Mouse (Mus musculus) right cerebral cortex, adult 2 months (tissue): ENCODE measurements around the gene Plppr2.

Source experiments
- DNase-seq, 2 experiments: peaks; one replicate each; pipeline ENCODE4 v3.0.0; 2021 to 2022; ENCODE audit warnings: low spot score in 2 of 2

Plppr2 gene

DNA sequence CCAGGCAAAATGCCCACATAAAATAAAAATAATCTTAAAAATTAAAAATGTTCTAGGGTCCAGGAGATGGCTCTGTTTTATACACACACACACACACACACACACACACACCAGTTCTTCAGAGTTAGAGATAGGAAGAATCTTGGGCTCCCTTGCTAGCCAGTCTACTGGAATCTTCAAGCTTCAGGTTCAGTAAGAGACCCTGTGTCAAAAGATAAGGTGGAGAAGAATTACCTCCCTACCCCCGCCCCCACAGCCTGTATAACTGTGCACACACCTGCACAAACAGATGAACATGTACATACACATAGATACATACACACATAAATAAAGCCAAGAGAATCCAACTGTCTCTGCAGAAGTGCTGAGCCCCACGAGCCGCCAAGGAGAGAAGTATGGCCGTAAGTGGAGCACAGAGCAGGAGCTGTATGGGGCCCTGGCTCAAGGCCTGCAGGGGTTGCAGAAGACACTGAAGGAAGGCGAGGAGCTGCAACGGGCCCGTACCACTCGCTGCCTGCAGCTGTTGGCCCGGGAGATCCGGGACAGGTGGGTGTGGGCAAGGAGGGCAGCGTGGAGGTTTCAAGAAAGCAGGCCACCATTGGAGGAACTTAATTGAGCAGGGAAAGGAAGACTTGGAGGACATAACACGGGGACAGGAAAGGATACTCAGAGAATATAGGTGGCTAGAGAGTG lies 4.2 kb upstream of the Plppr2 start:
- DNase-seq = no peak

- no peak for DNase-seq
Observed at GRCm38 (mm10) chr9:21934021-21934420, 2.8 kb upstream of the Plppr2 start.

- no peak for DNase-seq
Observed at GRCm38 (mm10) chr9:21935466-21936131, 1.2 kb upstream of the Plppr2 start.

GRCm38 (mm10) chr9:21937711-21938175 lies 910 bp downstream of the Plppr2 start:
- DNase-seq = peak in 1 of 2 experiments; percentile 72

DNA sequence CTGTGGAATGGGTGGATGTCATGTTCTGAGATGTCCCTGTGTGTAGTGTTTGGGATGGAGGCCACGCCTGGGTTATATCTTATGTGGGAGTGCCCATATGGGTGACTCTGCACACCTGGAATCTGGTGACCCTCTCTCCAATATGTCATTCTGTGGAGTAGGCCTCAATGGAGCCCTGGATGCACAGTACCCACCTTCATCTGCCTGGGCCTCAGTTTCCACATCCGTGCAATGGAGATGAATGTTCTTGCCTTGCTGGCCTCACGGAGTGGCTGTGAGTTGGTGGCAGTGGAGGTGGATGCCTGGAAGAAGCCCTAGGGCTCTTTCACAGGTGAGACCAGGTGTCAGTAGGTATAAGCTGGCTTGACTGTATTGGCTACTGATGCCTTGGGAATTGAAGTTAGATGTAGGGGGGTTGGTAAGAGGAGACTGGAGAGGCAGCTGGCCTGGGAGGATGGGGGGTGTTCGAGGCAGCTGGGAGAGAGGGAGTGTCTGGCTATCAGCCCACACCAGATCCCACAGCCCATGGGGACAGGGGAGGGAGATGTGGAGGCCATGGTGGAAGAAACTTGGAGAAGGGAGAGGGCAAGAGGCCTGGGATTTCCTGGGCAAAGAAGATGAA lies 1.5 kb downstream of the Plppr2 start:
- DNase-seq = no peak

GRCm38 (mm10) chr9:21943046-21943445 lies 6.2 kb downstream of the Plppr2 start:
- DNase-seq = no peak

- no peak for DNase-seq
Observed at GRCm38 (mm10) chr9:21943638-21944037, 6.8 kb downstream of the Plppr2 start.

GRCm38 (mm10) chr9:21944267-21944666 lies 7.4 kb downstream of the Plppr2 start:
- no peak for DNase-seq

DNA sequence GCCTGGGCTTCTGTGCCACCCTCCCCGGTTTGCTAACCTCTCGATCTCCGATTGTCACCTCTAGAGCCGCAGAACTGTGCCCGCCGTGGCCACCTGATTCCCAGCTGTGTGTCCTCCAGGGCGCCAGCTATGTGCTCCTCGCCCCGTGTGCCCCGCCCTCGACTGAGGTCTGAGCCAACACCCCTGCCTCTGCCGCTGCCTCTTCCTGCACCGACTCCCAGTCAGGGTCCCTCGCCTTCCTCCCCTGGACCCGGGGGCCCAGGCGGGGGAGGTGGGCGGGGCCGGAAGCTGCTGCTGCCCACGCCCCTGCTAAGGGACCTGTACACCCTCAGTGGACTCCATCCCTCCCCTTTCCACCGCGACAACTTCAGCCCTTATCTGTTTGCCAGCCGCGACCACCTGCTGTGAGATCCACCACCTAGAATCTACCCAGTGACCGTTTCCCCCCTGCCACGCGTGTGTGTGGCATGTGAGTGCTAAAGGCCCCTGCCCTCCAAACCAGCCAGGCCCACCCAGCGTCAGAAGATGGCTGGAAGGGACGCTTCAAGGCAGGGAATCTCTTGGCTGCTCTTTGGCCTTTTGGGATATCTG lies 10.8 kb downstream of the Plppr2 start:
- no peak for DNase-seq

DNA sequence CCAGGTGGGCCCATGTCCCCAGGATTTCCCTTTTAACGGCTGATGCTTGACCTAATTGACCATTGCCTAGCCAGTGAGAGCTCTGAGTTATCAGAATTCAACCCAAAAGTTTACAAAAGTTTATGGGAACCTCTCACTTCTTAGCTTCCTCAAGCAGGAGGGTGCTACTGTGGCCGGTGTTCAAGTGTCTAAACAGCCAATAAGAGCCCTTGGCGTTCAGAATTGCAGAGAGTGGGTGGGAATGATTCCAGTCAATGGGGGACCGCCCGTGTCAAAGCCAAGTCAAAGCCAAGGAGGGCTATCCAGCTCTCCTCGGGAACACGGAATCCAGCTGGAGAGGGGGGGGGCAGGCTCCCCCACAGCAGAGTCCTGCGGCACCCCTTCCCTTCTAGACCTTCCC lies 11.3 kb downstream of the Plppr2 start:
- DNase-seq = no peak

- DNase-seq = no peak
Observed at GRCm38 (mm10) chr9:21948790-21949189, 12.0 kb downstream of the Plppr2 start.

DNA sequence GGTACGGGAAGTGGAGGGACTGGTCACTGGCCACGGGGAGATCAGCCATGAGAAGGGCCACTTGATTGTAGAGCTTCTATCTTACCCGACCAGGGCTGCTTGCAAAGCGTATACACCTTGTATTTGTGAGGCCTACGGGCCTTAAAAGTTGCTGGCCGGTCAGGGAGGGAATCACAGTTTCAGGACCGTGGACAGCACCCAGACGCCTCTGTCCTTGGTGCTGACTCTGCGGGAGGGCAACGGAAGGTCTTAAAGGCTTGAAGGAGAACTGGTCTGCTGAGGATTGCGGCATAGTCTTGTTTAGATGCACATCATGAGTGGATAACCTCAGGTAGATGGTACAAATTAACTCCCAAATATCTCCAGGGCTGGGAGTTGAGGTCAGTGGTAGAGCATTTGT lies 13.5 kb downstream of the Plppr2 start:
- no peak for DNase-seq

GRCm38 (mm10) chr9:21951977-21952376 lies 15.1 kb downstream of the Plppr2 start:
- no peak for DNase-seq

- peak; percentile 76 to 77 for DNase-seq
Observed at GRCm38 (mm10) chr9:21953600-21953999, 16.8 kb downstream of the Plppr2 start.

DNA sequence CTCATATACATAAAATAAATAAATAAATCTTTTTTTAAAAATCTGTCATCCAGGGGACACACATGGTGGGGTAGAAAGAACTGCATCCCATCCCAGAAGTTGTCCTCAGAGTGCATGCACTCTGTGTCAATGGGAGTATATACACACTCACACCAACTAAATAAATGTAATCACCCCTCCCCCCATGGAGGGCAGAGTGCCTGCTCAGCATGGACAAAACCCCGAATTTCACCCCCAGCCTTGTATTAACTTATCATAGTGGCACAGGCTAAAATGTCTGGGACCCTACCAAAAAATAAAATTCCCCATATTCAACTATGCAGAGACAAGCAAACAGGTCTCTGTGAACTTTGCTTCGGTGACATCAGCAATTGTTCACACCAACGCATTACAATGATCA lies 17.8 kb downstream of the Plppr2 start:
- DNase-seq = no peak

DNA sequence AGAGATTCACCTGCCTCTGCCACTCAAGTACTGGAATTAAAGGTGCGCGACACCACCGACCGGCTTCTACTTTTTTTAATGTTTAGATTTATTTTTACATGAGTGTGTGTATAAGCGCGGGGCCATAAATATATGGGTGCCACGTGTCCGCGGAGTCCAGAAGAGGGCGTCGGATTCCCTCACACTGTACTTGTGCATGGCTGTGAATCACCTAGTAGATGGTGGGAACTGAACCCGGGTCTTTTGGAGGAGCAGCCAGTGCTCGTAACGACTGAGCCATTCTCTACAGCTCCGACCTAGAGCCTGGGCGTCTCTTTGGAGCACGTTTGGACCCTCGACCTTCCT lies 18.4 kb downstream of the Plppr2 start:
- DNase-seq = peak in 1 of 2 experiments; percentile 66

- peak; percentile 100 for DNase-seq
Observed at GRCm38 (mm10) chr9:21955570-21956281, 18.9 kb downstream of the Plppr2 start, which contains the start of gene Swsap1. Swsap1 (plus strand) TSS chr9:21955755.

- DNase-seq = no peak
Observed at GRCm38 (mm10) chr9:21958372-21958771, 21.5 kb downstream of the Plppr2 start.

- no peak for DNase-seq
Observed at GRCm38 (mm10) chr9:21959244-21959643, 22.4 kb downstream of the Plppr2 start.

- DNase-seq = no peak
Observed at GRCm38 (mm10) chr9:21960135-21960534, 23.3 kb downstream of the Plppr2 start.

GRCm38 (mm10) chr9:21960558-21961208 lies 23.9 kb downstream of the Plppr2 start:
- no peak for DNase-seq
